8 mouse cellular contexts compared by ENCODE assay signal in genomic region chr10:20952926-20953325, GRCm38 (mm10). TPM values are rescaled to one million over a fixed set of nuclear protein-coding genes. Genes with fewer than 3 reads are reported as not detected.
DNase-seq lines count a peak whose midpoint lies in the region; ATAC-seq and TF ChIP-seq lines count a peak whose summit lies in the region.

No protein-coding gene starts in this region.

- peak overlapping the region; percentile 71 for H3K9ac ChIP-seq in heart, postnatal 0 days (replicated peaks; ENCODE audit: low read depth, low read length)
- H3K9ac ChIP-seq in ES-E14 (ENCODE audit: insufficient read depth, low read depth, low read length, poor library complexity, severe bottlenecking) = peak overlapping the region; percentile 82
- peak overlapping the region; percentile 89 for H3K9ac ChIP-seq in forebrain, embryonic 16.5 days (replicated peaks; ENCODE audit: low read depth, low read length)
- H3K9ac ChIP-seq in liver, embryonic 16.5 days (ENCODE audit: low read depth, low read length) = peak overlapping the region; percentile 93

- WGBS in heart, postnatal 0 days = 5% methylated on average over 11 of the region's 11 CpGs
- WGBS in forebrain, embryonic 16.5 days = 2% methylated on average over 11 of the region's 11 CpGs
- 5% methylated on average over 11 of the region's 11 CpGs for WGBS in liver, embryonic 16.5 days (ENCODE audit: insufficient replicate concordance)

- no peaks in the 10 kb centered on the region for H3K36me3 ChIP-seq in heart, postnatal 0 days (replicated peaks; ENCODE audit: control insufficient read depth, insufficient read depth, low read length)
- no peaks in the 10 kb centered on the region for H3K36me3 ChIP-seq in ES-E14 (ENCODE audit: control insufficient read depth, insufficient read depth, low read length, poor library complexity, severe bottlenecking)
- no peaks in the 10 kb centered on the region for H3K36me3 ChIP-seq in forebrain, embryonic 16.5 days (ENCODE audit: control insufficient read depth, insufficient read depth)
- no peaks in the 10 kb centered on the region for H3K36me3 ChIP-seq in liver, embryonic 16.5 days (ENCODE audit: control insufficient read depth, insufficient read depth)

- DNase-seq in heart, postnatal 0 days (ENCODE audit: low spot score) = no peak
- DNase-seq in heart, adult 8-10 months (ENCODE audit: low spot score) = no peak
- no peak for DNase-seq in ES-E14 (ENCODE audit: low read depth, low spot score)
- no peak for DNase-seq in cerebellum, adult 11 months
- DNase-seq in gastrocnemius, adult 8-10 months (ENCODE audit: low spot score in 2 of 2) = no peak
- no peak for DNase-seq in right cerebral cortex, postnatal 14 days

- peaks cover 11% of the 10 kb centered on the region; the same call in 1 of the 2 replicates for H3K4me1 ChIP-seq in heart, postnatal 0 days (ENCODE audit: control insufficient read depth, insufficient read depth)
- H3K4me1 ChIP-seq in ES-E14 (ENCODE audit: control insufficient read depth in 2 of 2, insufficient read depth in 2 of 2, low read length in 2 of 2, poor library complexity in 1 of 2) = peaks cover 2 to 4% of the 10 kb centered on the region in 2 experiments; a peak in 2 of 4 replicates
- peaks cover 3% of the 10 kb centered on the region; the same call in 1 of the 2 replicates for H3K4me1 ChIP-seq in forebrain, embryonic 16.5 days (replicated peaks; ENCODE audit: control insufficient read depth, insufficient read depth, low read length)
- H3K4me1 ChIP-seq in liver, embryonic 16.5 days (ENCODE audit: control insufficient read depth, low read depth, low read length) = peaks cover 11% of the 10 kb centered on the region

- H3K4me3 ChIP-seq in heart, postnatal 0 days (ENCODE audit: low read depth, low read length) = peak overlapping the region; percentile 70
- peak overlapping the region; percentile 76 to 93 for H3K4me3 ChIP-seq in ES-E14 (ENCODE audit: insufficient read depth in 1 of 2, low read depth in 1 of 2, low read length in 2 of 2, poor library complexity in 1 of 2, severe bottlenecking in 1 of 2)
- peak overlapping the region; percentile 81 for H3K4me3 ChIP-seq in forebrain, embryonic 16.5 days (replicated peaks; ENCODE audit: low read length)
- peak overlapping the region; percentile 93 for H3K4me3 ChIP-seq in liver, embryonic 16.5 days (ENCODE audit: low read depth, low read length)

- peak overlapping the region; percentile 80 for H3K27ac ChIP-seq in heart, postnatal 0 days (ENCODE audit: low read depth)
- no peak overlapping the region for H3K27ac ChIP-seq in ES-E14 (ENCODE audit: insufficient read depth, low read depth, low read length, poor library complexity, severe bottlenecking)
- peak overlapping the region; percentile 97 for H3K27ac ChIP-seq in forebrain, embryonic 16.5 days (ENCODE audit: low read length)
- H3K27ac ChIP-seq in liver, embryonic 16.5 days (ENCODE audit: low read length) = peak overlapping the region; percentile 87

- no peak for TF ChIP-seq CTCF in heart, postnatal 0 days (IDR thresholded peaks at IDR 0.05; ENCODE audit: low read depth)

- no peak for ATAC-seq in heart, postnatal 0 days (ENCODE audit: insufficient read depth, low read depth)
- peak; percentile 3 for ATAC-seq in forebrain, embryonic 16.5 days
- no peak for ATAC-seq in liver, embryonic 16.5 days (ENCODE audit: low read depth)

- in situ Hi-C loops in ES-E14 (cut with MboI; ENCODE audit: low sequenced_read_pairs in 2 of 2, unreplicated experiment in 2 of 2) = no loop called here

- H3K4me2 ChIP-seq in heart, postnatal 0 days (ENCODE audit: low read depth, low read length) = peak overlapping the region; percentile 75
- peak overlapping the region; percentile 71 for H3K4me2 ChIP-seq in forebrain, embryonic 16.5 days (ENCODE audit: low read length)
- peak overlapping the region; percentile 96 for H3K4me2 ChIP-seq in liver, embryonic 16.5 days (ENCODE audit: low read depth, low read length)

- H3K27me3 ChIP-seq in heart, postnatal 0 days (ENCODE audit: control insufficient read depth, insufficient read depth, low read length) = no peaks in the 10 kb centered on the region
- no peaks in the 10 kb centered on the region for H3K27me3 ChIP-seq in forebrain, embryonic 16.5 days (replicated peaks; ENCODE audit: control insufficient read depth, insufficient read depth, low read length)
- H3K27me3 ChIP-seq in liver, embryonic 16.5 days (ENCODE audit: control insufficient read depth, insufficient read depth, low read depth, low read length) = no peaks in the 10 kb centered on the region

- H3K9me3 ChIP-seq in heart, postnatal 0 days (replicated peaks; ENCODE audit: control insufficient read depth, low read length) = no peaks in the 10 kb centered on the region
- no peaks in the 10 kb centered on the region for H3K9me3 ChIP-seq in ES-E14 (ENCODE audit: control insufficient read depth, insufficient read depth, low read depth, low read length)
- no peaks in the 10 kb centered on the region for H3K9me3 ChIP-seq in forebrain, embryonic 16.5 days (ENCODE audit: control insufficient read depth, low read length)
- H3K9me3 ChIP-seq in liver, embryonic 16.5 days (replicated peaks; ENCODE audit: control insufficient read depth, low read length) = no peaks in the 10 kb centered on the region

- no peak for TF ChIP-seq EP300 in heart, postnatal 0 days (IDR thresholded peaks at IDR 0.05; ENCODE audit: low read depth)

TF ChIP-seq in ES-E14, 5 proteins besides CTCF, POLR2A, EP300 and RAD21:
- TF ChIP-seq CHD2 (IDR thresholded peaks at IDR 0.05; ENCODE audit: low read depth, low read length) (no peak), MAFK (IDR thresholded peaks at IDR 0.05; ENCODE audit: insufficient read depth, low read depth, low read length) (no peak), HCFC1 (IDR thresholded peaks at IDR 0.05; ENCODE audit: borderline replicate concordance, insufficient read depth, low read length) (no peak), ZNF384 (IDR thresholded peaks at IDR 0.05; ENCODE audit: low read depth, low read length) (no peak), ZC3H11A (IDR thresholded peaks at IDR 0.05; ENCODE audit: borderline replicate concordance, low read depth, low read length) (no peak)

RNA-seq across cellular contexts. Expression of gene Ahi1, which starts 0.6 kb away (rescaled TPM):
- 5.0 and 5.7 TPM in 2 replicates for total RNA-seq in heart, postnatal 0 days (2014; rRNA removed; ENCODE audit: low replicate concordance)
- 1.6 and 1.9 TPM in 2 replicates for polyA plus RNA-seq in heart, postnatal 0 days (2015; fragmentation: Nextera tagmentation; extraction: Ambion mirVana)
- total RNA-seq in heart, adult 8-10 months (2022) = 1 to 10 TPM in 3 of 4 experiments, under 1 TPM in 1; 0.79 to 1.6 (median 1.5) TPM
- 5.4 and 8.1 TPM in 2 replicates for total RNA-seq in ES-E14 (2012; rRNA removed)
- polyA plus RNA-seq in forebrain, embryonic 16.5 days (2015; fragmentation: Nextera tagmentation; extraction: Ambion mirVana) = 62.4 and 79.6 TPM in 2 replicates
- 3.9 and 4.2 TPM in 2 replicates for polyA plus RNA-seq in liver, embryonic 16.5 days (2015; fragmentation: Nextera tagmentation; extraction: Ambion mirVana)
- under 1 TPM; 0.39 to 0.94 (median 0.54) TPM for total RNA-seq in gastrocnemius, adult 8-10 months (2022)
